Mouse (Mus musculus) C2C12 (cell line): ENCODE data around the gene Clba1. TPM values are rescaled to one million over a fixed set of nuclear protein-coding genes. Genes with fewer than 3 reads are reported as not detected.
A peak's percentile ranks its signal among the peaks of the same experiment; 100 is the strongest.

Experiments used
- H3K27me3 ChIP-seq: one replicate; pipeline ENCODE4 v1.6.1; 2011; ENCODE audit not compliant: control insufficient read depth, insufficient read depth, insufficient read length
- H3K36me3 ChIP-seq: one replicate; pipeline ENCODE4 v1.6.1; 2011; ENCODE audit not compliant: control insufficient read depth, insufficient read depth
- H3K4me3 ChIP-seq: one replicate; pipeline ENCODE4 v1.5.1; 2011; ENCODE audit warnings: mild to moderate bottlenecking, control low read depth; ENCODE audit not compliant: poor library complexity, insufficient read depth, severe bottlenecking
- H3K79me2 ChIP-seq: one replicate; pipeline ENCODE4 v1.6.1; 2011; ENCODE audit not compliant: control insufficient read depth, insufficient read depth
- H3K79me3 ChIP-seq: one replicate; pipeline ENCODE4 v1.6.1; 2011; ENCODE audit warnings: low read depth, control low read depth
- H3ac ChIP-seq: one replicate; pipeline ENCODE3; 2011; ENCODE audit warnings: low read depth; ENCODE audit not compliant: control insufficient read depth, insufficient read length
- CEBPB ChIP-seq: IDR thresholded peaks from one replicate; pipeline ENCODE4 v1.6.1; 2011; ENCODE audit warnings: low read depth, mild to moderate bottlenecking, control low read depth, moderate library complexity
- CTCF ChIP-seq: IDR thresholded peaks from one replicate; pipeline ENCODE4 v1.5.1; 2011; ENCODE audit not compliant: control insufficient read depth, insufficient read depth, insufficient read length
- FOSL1 ChIP-seq: IDR thresholded peaks from one replicate; pipeline ENCODE4 v1.8.0; 2011; ENCODE audit warnings: mild to moderate bottlenecking, low read length; ENCODE audit not compliant: poor library complexity, insufficient read depth, severe bottlenecking
- MAX ChIP-seq: IDR thresholded peaks from one replicate; pipeline ENCODE4 v1.6.1; 2011; ENCODE audit warnings: mild to moderate bottlenecking, control low read depth
- MYOD1 ChIP-seq: IDR thresholded peaks from one replicate; pipeline ENCODE4 v1.6.1; 2011; ENCODE audit warnings: low read depth; ENCODE audit not compliant: control insufficient read depth, insufficient read length
- MYOG ChIP-seq: IDR thresholded peaks from one replicate; pipeline ENCODE4 v1.6.1; 2011; ENCODE audit not compliant: control insufficient read depth, insufficient read length; ENCODE audit errors: extremely low read depth
- USF1 ChIP-seq: IDR thresholded peaks from one replicate; pipeline ENCODE4 v1.6.1; 2011; ENCODE audit warnings: low read depth, mild to moderate bottlenecking, control low read depth, moderate library complexity
- polyA plus RNA-seq: library from polyadenylated mRNA; unstranded; fragments of >200 nt; fragmentation: generic; extraction: Trizol; gene quantifications from one replicate; pipeline ENCODE4 v1.2.1, GENCODE M21; 2012; ENCODE audit warnings: missing spikeins

Clba1 gene
- polyA plus RNA-seq, 1 experiment: 25.2 TPM

DNA sequence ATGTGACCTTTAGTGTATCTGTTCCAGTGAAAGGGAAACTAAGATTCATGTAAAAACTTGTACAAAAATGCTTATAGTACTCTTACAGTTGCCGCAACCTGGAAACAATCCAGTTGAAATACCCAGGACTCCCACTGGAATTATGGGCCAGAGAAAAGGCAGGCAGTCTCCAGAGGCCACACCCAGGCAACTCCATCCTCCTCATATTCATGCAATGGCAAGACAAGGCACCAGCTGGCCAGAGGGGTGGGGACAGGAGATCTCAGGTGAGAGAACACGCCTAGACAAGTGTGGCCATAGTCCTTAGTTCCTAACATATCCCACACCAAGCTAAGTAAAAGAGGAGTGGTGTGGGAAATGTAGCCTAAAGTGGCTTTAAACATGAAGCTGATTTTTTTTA, 13.9 kb downstream of the Clba1 start:
- Histone ChIP-seq H3K79me2 (peaks cover 98% of the 10 kb centered on the region), H3K27me3 (no peaks in the 10 kb centered on the region), H3ac (no peak overlapping the region), H3K79me3 (peaks cover 82% of the 10 kb centered on the region), H3K4me3 (no peak overlapping the region), H3K36me3 (peaks cover 92% of the 10 kb centered on the region)
- TF ChIP-seq MYOG (no peak), USF1 (no peak), MYOD1 (no peak), FOSL1 (no peak), CTCF (no peak), CEBPB (no peak), MAX (no peak)

DNA sequence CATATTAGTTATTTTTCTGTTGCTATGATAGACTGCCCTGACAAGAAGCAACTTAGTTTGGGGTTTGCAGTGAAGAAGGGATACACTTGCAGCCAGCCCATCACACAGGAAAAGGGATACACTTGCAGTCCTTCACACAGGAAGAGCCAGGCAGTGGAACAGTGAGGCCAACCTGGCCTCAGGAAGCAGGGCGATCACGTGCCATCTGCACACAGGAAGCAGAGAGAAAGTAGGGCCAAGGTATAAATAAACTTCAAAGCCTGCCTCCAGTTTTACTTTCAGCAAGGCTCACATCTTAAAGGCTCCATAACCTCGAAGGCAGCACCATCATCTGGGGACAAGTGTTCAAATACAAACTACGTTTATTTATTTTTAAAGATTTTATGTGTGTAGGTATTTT, 14.5 kb downstream of the Clba1 start:
- no peak overlapping the region for H3ac ChIP-seq
- H3K27me3 ChIP-seq: no peaks in the 10 kb centered on the region

GRCm38 (mm10) chr12:112825901-112826300, 17.2 kb downstream of the Clba1 start:
- peaks cover 71% of the 10 kb centered on the region for H3K36me3 ChIP-seq
- no peak for TF ChIP-seq FOSL1
- no peak for TF ChIP-seq MYOD1
- no peak for TF ChIP-seq MAX
- TF ChIP-seq CEBPB: no peak
- TF ChIP-seq USF1: no peak
- TF ChIP-seq MYOG: no peak
- TF ChIP-seq CTCF: no peak
- H3K4me3 ChIP-seq: no peak overlapping the region
- peaks cover 87% of the 10 kb centered on the region for H3K79me3 ChIP-seq
- H3ac ChIP-seq: peak overlapping the region; percentile 20
- H3K27me3 ChIP-seq: no peaks in the 10 kb centered on the region
- peaks cover 96% of the 10 kb centered on the region for H3K79me2 ChIP-seq

More for the DNA sequence above, 14.5 kb downstream of the Clba1 start:
- TF ChIP-seq FOSL1 (no peak), CEBPB (no peak), MYOD1 (no peak), USF1 (no peak), MYOG (no peak), CTCF (no peak), MAX (no peak)
- Histone ChIP-seq H3K79me2 (peaks cover 99% of the 10 kb centered on the region), H3K79me3 (peaks cover 88% of the 10 kb centered on the region), H3K36me3 (peaks cover 94% of the 10 kb centered on the region), H3K4me3 (no peak overlapping the region)

- Histone ChIP-seq H3K27me3 (no peaks in the 10 kb centered on the region), H3K79me3 (peaks cover 72% of the 10 kb centered on the region), H3ac (peak overlapping the region; percentile 90), H3K36me3 (peaks cover 58% of the 10 kb centered on the region), H3K79me2 (peaks cover 88% of the 10 kb centered on the region), H3K4me3 (peak overlapping the region; percentile 97)
- TF ChIP-seq MAX: no peak
- TF ChIP-seq MYOG: no peak
- TF ChIP-seq MYOD1: no peak
- no peak for TF ChIP-seq USF1
- no peak for TF ChIP-seq CTCF
- no peak for TF ChIP-seq FOSL1
- no peak for TF ChIP-seq CEBPB
Measured at GRCm38 (mm10) chr12:112828501-112829243, 19.9 kb downstream of the Clba1 start.

GRCm38 (mm10) chr12:112829244-112829864, 20.6 kb downstream of the Clba1 start, which contains the start of gene Cdca4:
Gene Cdca4, minus strand, starts transcription at chr12:112829423.
- peak within 1 kb of the TSS; percentile 91 for H3ac ChIP-seq
- H3K79me3 ChIP-seq: peaks cover 65% of the 10 kb centered on the region
- H3K27me3 ChIP-seq: no peaks in the 10 kb centered on the region
- peaks cover 52% of the 10 kb centered on the region for H3K36me3 ChIP-seq
- peak within 1 kb of the TSS; percentile 97 for H3K4me3 ChIP-seq
- H3K79me2 ChIP-seq: peaks cover 81% of the 10 kb centered on the region
- TF ChIP-seq CTCF (no peak), USF1 (no peak), MAX (peak; percentile 51)

GRCm38 (mm10) chr12:112830141-112830540, 21.4 kb downstream of the Clba1 start:
- H3ac ChIP-seq: peak overlapping the region; percentile 91
- H3K79me2 ChIP-seq: peaks cover 73% of the 10 kb centered on the region
- peaks cover 44% of the 10 kb centered on the region for H3K36me3 ChIP-seq
- H3K27me3 ChIP-seq: no peaks in the 10 kb centered on the region
- H3K79me3 ChIP-seq: peaks cover 57% of the 10 kb centered on the region
- TF ChIP-seq USF1 (no peak), CEBPB (no peak), MYOD1 (no peak), CTCF (no peak), MYOG (no peak), MAX (no peak), FOSL1 (no peak)
- H3K4me3 ChIP-seq: peak overlapping the region; percentile 97
